Mouse (Mus musculus) hindbrain, postnatal 0 days (tissue): ENCODE results near the gene Cryba2. TPM values are rescaled to one million over a fixed set of nuclear protein-coding genes. Genes with fewer than 3 reads are reported as not detected.

Experiments used
- ATAC-seq: fragments of 200-750 bp; cut with Nextera tagmentation; 2 replicates; pipeline ENCODE4 v1.8.0; 2017; ENCODE audit warnings: mild to moderate bottlenecking, moderate TSS enrichment, moderate library complexity
- DNase-seq: peaks from one replicate; pipeline ENCODE4 v3.0.0-alpha.2; 2015; ENCODE audit warnings: low spot score
- H3K27ac ChIP-seq: fragments of 300-500 bp; sonication (generic); 2 replicates; pipeline ENCODE4 v1.5.1; 2014; ENCODE audit warnings: mild to moderate bottlenecking
- H3K27me3 ChIP-seq: fragments of 300-500 bp; sonication (generic); 2 replicates; pipeline ENCODE4 v1.6.1; 2014; ENCODE audit warnings: low read length, mixed read lengths; ENCODE audit not compliant: insufficient read depth
- H3K36me3 ChIP-seq: fragments of 300-500 bp; sonication (generic); 2 replicates; pipeline ENCODE4 v1.6.1; 2014; ENCODE audit warnings: low read length, mixed read lengths; ENCODE audit not compliant: insufficient read depth
- H3K4me1 ChIP-seq: fragments of 300-500 bp; sonication (generic); 2 replicates; pipeline ENCODE4 v1.6.1; 2014; ENCODE audit warnings: antibody characterized with exemption, low read length, mixed read lengths; ENCODE audit not compliant: insufficient read depth
- H3K4me2 ChIP-seq: fragments of 300-500 bp; sonication (generic); 2 replicates; pipeline ENCODE4 v1.6.1; 2014; ENCODE audit warnings: low read depth, mild to moderate bottlenecking, low read length, moderate library complexity, mixed read lengths
- H3K4me3 ChIP-seq: fragments of 300-500 bp; sonication (generic); 2 replicates; pipeline ENCODE4 v1.5.1; 2014; ENCODE audit warnings: low read length
- H3K9ac ChIP-seq: fragments of 300-500 bp; sonication (generic); replicated peaks from 2 replicates; pipeline ENCODE4 v1.6.1; 2014; ENCODE audit warnings: mild to moderate bottlenecking, low read length, moderate library complexity, mixed read lengths
- H3K9me3 ChIP-seq: fragments of 300-500 bp; sonication (generic); 2 replicates; pipeline ENCODE4 v1.6.1; 2016; ENCODE audit warnings: low read length, mixed read lengths
- CTCF ChIP-seq: IDR thresholded peaks from 2 replicates; pipeline ENCODE4 v1.5.1; 2016; ENCODE audit warnings: antibody characterized with exemption, control low read depth, low read depth
- WGBS: fragments of 180-500 bp; shearing (Covaris S2); extraction: QIAGEN DNeasy Blood & Tissue Kit; methylation state at CpG from one replicate; pipeline ENCODE4 v1.1.7; 2014; 5-methylcytosine and 5-hydroxymethylcytosine counted together
- polyA plus RNA-seq: library from polyadenylated mRNA; unstranded; fragments of >200 nt; fragmentation: Nextera tagmentation; extraction: Ambion mirVana; gene quantifications from 2 replicates; pipeline ENCODE4 v1.2.1, GENCODE M21; 2015
- total RNA-seq: library from RNA; depleted of rRNA; stranded (reverse); fragments of >200 nt; gene quantifications from 2 replicates; pipeline ENCODE4 v1.2.3, GENCODE M21; 2014

The Cryba2 gene
- total and polyA plus RNA-seq, 2 experiments from 2014 or later: 1.6 TPM; not detected in 1

GRCm38 (mm10) chr1:74884196-74885141, 8.5 kb downstream of the Cryba2 start:
- DNase-seq: no peak
- peak overlapping the region; percentile 21 for H3K4me3 ChIP-seq
- H3K9ac ChIP-seq: no peak overlapping the region
- H3K9me3 ChIP-seq: no peaks in the 10 kb centered on the region
- WGBS: under 1% methylated on average over 57 of the region's 57 CpGs
- peak overlapping the region; percentile 44 for H3K4me2 ChIP-seq
- H3K27ac ChIP-seq: no peak overlapping the region
- peaks cover 7% of the 10 kb centered on the region; the same call in 1 of the 2 replicates for H3K4me1 ChIP-seq
- peaks cover 76% of the 10 kb centered on the region for H3K27me3 ChIP-seq
- ATAC-seq: no peak
- no peak for TF ChIP-seq CTCF
- H3K36me3 ChIP-seq: no peaks in the 10 kb centered on the region

GRCm38 (mm10) chr1:74883441-74883840, 9.5 kb downstream of the Cryba2 start:
- TF ChIP-seq CTCF: no peak
- peaks cover 7% of the 10 kb centered on the region; the same call in 1 of the 2 replicates for H3K4me1 ChIP-seq
- no peak overlapping the region for H3K9ac ChIP-seq
- DNase-seq (no peak), ATAC-seq (no peak)
- H3K27ac ChIP-seq: no peak overlapping the region
- 11% methylated on average over 5 of the region's 5 CpGs for WGBS
- no peak overlapping the region for H3K4me2 ChIP-seq
- H3K36me3 ChIP-seq: no peaks in the 10 kb centered on the region
- no peaks in the 10 kb centered on the region for H3K9me3 ChIP-seq
- H3K27me3 ChIP-seq: peaks cover 79% of the 10 kb centered on the region
- no peak overlapping the region for H3K4me3 ChIP-seq

DNA sequence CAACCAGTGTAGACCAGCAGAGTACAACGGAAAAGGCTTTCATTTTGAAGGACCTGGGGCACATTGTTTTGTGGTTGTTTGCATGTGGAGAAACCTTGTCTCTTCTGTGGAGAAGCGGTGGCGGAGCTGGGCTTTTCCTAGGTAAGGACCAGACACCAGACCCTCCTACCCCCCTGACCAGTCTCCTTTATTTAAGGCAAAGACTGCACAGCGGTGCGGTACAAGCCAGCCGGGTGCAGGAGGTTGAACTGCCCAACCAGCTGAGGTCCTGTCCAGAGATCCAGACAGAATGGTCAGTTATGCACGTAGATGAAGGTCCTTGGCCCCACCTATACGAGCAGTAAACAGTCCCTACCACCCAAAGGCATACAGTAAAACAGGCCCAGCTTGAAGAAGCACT, 10.1 kb downstream of the Cryba2 start:
- peaks cover 73% of the 10 kb centered on the region for H3K27me3 ChIP-seq
- no peak overlapping the region for H3K9ac ChIP-seq
- TF ChIP-seq CTCF: no peak
- no peak overlapping the region for H3K27ac ChIP-seq
- no peaks in the 10 kb centered on the region for H3K36me3 ChIP-seq
- WGBS: 4% methylated on average over 8 of the region's 8 CpGs
- peaks cover 7% of the 10 kb centered on the region; the same call in 1 of the 2 replicates for H3K4me1 ChIP-seq
- ATAC-seq (no peak), DNase-seq (no peak)
- H3K4me3 ChIP-seq: peak overlapping the region; percentile 36
- H3K9me3 ChIP-seq: no peaks in the 10 kb centered on the region
- peak overlapping the region; percentile 64 for H3K4me2 ChIP-seq

DNA sequence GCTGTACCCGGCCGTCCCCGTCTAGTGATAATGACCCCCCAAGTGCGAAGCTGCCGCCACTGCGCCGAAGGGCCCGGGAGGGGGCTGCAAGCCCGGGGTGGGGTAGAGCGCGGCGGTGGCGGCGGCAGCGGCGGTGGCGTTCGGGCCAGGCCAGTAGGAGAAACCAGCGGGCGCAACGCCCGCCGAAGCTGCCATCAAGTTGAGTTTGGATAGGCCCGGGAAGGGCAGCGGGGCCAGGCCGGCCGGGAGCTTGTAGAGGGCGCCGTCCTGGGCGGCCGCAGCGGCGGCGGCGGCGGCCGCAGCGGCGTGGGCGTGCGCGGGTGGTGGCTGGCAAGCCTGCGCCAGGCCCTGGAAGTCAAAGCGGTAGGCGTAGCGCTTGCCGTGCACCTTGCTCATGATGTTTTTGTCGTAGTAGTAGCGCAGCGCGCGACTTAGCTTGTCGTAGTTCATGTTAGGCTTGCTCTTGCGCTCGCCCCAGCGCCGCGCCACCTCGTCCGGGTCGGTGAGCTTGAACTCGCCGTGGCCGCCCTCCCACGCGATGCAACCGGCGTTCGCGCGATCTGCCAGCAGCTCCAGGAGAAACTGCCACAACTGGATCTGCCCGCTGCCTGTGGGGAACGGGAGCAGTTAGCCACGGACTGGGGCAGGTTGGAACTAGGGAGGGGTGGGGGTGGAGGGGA, 10.7 kb downstream of the Cryba2 start:
- no peak overlapping the region for H3K27ac ChIP-seq
- WGBS: under 1% methylated on average over 68 of the region's 74 CpGs
- peak; percentile 22 for DNase-seq
- peak overlapping the region; percentile 36 for H3K4me3 ChIP-seq
- H3K9ac ChIP-seq: no peak overlapping the region; the same call in 1 of the 2 replicates
- ATAC-seq: no peak
- peaks cover 7% of the 10 kb centered on the region; the same call in 1 of the 2 replicates for H3K4me1 ChIP-seq
- H3K36me3 ChIP-seq: no peaks in the 10 kb centered on the region
- no peaks in the 10 kb centered on the region for H3K9me3 ChIP-seq
- peaks cover 69% of the 10 kb centered on the region for H3K27me3 ChIP-seq
- no peak for TF ChIP-seq CTCF
- peak overlapping the region; percentile 64 for H3K4me2 ChIP-seq

- Histone ChIP-seq H3K9ac (no peak overlapping the region), H3K9me3 (no peaks in the 10 kb centered on the region), H3K4me3 (no peak overlapping the region), H3K4me1 (peaks cover 7% of the 10 kb centered on the region; the same call in 1 of the 2 replicates), H3K27ac (no peak overlapping the region), H3K36me3 (no peaks in the 10 kb centered on the region), H3K4me2 (peak overlapping the region; percentile 44), H3K27me3 (peaks cover 56% of the 10 kb centered on the region)
- peak; percentile 89 for DNase-seq
- peak; percentile 50; the same call in 1 of the 2 replicates for ATAC-seq
- peak; percentile 95 for TF ChIP-seq CTCF
- WGBS: 2% methylated on average over 18 of the region's 18 CpGs
These were observed 12.1 kb downstream of the Cryba2 start for GRCm38 (mm10) chr1:74880785-74881360.

- WGBS: 55% methylated on average over 3 of the region's 3 CpGs
- DNase-seq: no peak
- ATAC-seq: no peak
- Histone ChIP-seq H3K36me3 (no peaks in the 10 kb centered on the region), H3K4me2 (no peak overlapping the region), H3K9ac (no peak overlapping the region), H3K27ac (no peak overlapping the region), H3K4me1 (no peaks in the 10 kb centered on the region), H3K27me3 (peaks cover 20% of the 10 kb centered on the region), H3K9me3 (no peaks in the 10 kb centered on the region), H3K4me3 (no peak overlapping the region)
- TF ChIP-seq CTCF: no peak
These were observed 15.7 kb downstream of the Cryba2 start for GRCm38 (mm10) chr1:74877199-74877598.
